Mouse (Mus musculus) B cell, adult 2 months (primary cell): ENCODE results near the gene Bcl6.

Source experiments
- DNase-seq, 2 experiments: peaks; one replicate each; pipeline ENCODE4 v3.0.0; 2022

The Bcl6 gene

GRCm38 (mm10) chr16:23988466-23989208 lies at the start of gene Bcl6, which contains the start of gene Gm37419:
Gene Bcl6, minus strand, starts transcription at chr16:23988852.
Gene Gm37419, plus strand, starts transcription at chr16:23988482.
- peak; percentile 82 to 87 for DNase-seq

GRCm38 (mm10) chr16:24036398-24036797 lies 47.7 kb upstream of the Bcl6 start:
- no peak for DNase-seq

GRCm38 (mm10) chr16:24035767-24036166 lies 47.1 kb upstream of the Bcl6 start:
- no peak for DNase-seq

GRCm38 (mm10) chr16:24034450-24034849 lies 45.8 kb upstream of the Bcl6 start:
- no peak for DNase-seq

GRCm38 (mm10) chr16:24033259-24033658 lies 44.6 kb upstream of the Bcl6 start:
- no peak for DNase-seq

GRCm38 (mm10) chr16:24029965-24030672 lies 41.5 kb upstream of the Bcl6 start:
- DNase-seq = no peak

GRCm38 (mm10) chr16:24025442-24025841 lies 36.8 kb upstream of the Bcl6 start:
- DNase-seq = no peak

GRCm38 (mm10) chr16:24022605-24023004 lies 34.0 kb upstream of the Bcl6 start:
- no peak for DNase-seq

GRCm38 (mm10) chr16:24021722-24022121 lies 33.1 kb upstream of the Bcl6 start:
- no peak for DNase-seq

GRCm38 (mm10) chr16:24016742-24017141 lies 28.1 kb upstream of the Bcl6 start:
- DNase-seq = no peak

- no peak for DNase-seq
Observed at GRCm38 (mm10) chr16:24016273-24016672, 27.6 kb upstream of the Bcl6 start.

GRCm38 (mm10) chr16:24014378-24014777 lies 25.7 kb upstream of the Bcl6 start:
- no peak for DNase-seq

- DNase-seq = peak; percentile 42 to 47
Observed at GRCm38 (mm10) chr16:24012066-24012465, 23.4 kb upstream of the Bcl6 start.

GRCm38 (mm10) chr16:24011306-24011705 lies 22.7 kb upstream of the Bcl6 start:
- no peak for DNase-seq

- no peak for DNase-seq
Observed at GRCm38 (mm10) chr16:24009891-24010290, 21.2 kb upstream of the Bcl6 start.

GRCm38 (mm10) chr16:24005928-24006327 lies 17.3 kb upstream of the Bcl6 start:
- DNase-seq = no peak

GRCm38 (mm10) chr16:23997912-23998311 lies 9.3 kb upstream of the Bcl6 start:
- DNase-seq = no peak

GRCm38 (mm10) chr16:23997228-23997627 lies 8.6 kb upstream of the Bcl6 start:
- DNase-seq = no peak

- no peak for DNase-seq
Observed at GRCm38 (mm10) chr16:23996342-23996741, 7.7 kb upstream of the Bcl6 start.

- no peak for DNase-seq
Observed at GRCm38 (mm10) chr16:23993351-23994321, 5.0 kb upstream of the Bcl6 start.

- DNase-seq = no peak
Observed at GRCm38 (mm10) chr16:23991846-23992580, 3.4 kb upstream of the Bcl6 start.

GRCm38 (mm10) chr16:23991170-23991569 lies 2.5 kb upstream of the Bcl6 start:
- peak; percentile 93 to 94 for DNase-seq
